In the genomic region with DNA sequence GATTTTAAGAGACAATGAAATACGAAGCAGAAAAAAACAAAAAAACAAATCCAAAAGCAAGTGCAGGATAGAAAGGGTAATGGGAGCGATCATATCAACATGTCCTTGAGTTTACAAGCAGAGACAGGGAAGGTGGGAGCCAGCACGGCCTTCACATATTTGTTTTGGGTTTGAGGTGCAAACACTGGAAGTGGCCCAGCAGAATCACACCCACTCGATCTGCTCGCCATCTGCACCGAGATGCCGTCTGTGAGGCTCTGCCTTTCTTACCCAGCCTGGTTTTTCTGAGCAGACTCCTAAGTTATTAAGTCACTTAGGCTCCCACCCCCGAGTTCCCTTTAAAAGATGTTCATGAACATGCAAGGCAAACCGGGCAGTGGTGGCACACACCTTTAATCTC, we compare ENCODE assay signal across 13 mouse cellular contexts. TPM values are rescaled to one million over a fixed set of nuclear protein-coding genes. Genes with fewer than 3 reads are reported as not detected.
DNase-seq lines count a peak whose midpoint lies in the region.
"Had no signal": no experiment of that assay in that cellular context is flagged by ENCODE, and none has a peak within 500 bp of the region (broad histone marks: within the 10 kb centered on the region; RNA-seq: fewer than 3 reads in every experiment).

No protein-coding gene starts in this region.

- peak; percentile 28 for DNase-seq in ovary, postnatal 36 days (ENCODE audit: low spot score)
- DNase-seq in ovary, postnatal 10 days (ENCODE audit: low spot score), result no peak
- peak; percentile 61 to 88 for DNase-seq in frontal cortex, postnatal 36 days (ENCODE audit: low spot score in 2 of 2)
- DNase-seq in left cerebral cortex, adult 8-10 months (ENCODE audit: low spot score in 2 of 2), result peak; percentile 37 to 78
- peak; percentile 76 for DNase-seq in telencephalon, adult 2 months (ENCODE audit: low read depth, low spot score)
- no peak for DNase-seq in Muller cell, postnatal 12 days (ENCODE audit: inconsistent ontology term)
- DNase-seq in thymus, adult 18-20 months, result no peak
- DNase-seq in spleen, adult 18-20 months, result no peak
- DNase-seq: adrenal gland, postnatal 36 days; kidney, adult 18-20 months; lung, postnatal 10 days; midbrain, embryonic 14.5 days had no signal

RNA-seq across cellular contexts. Expression of gene Rcan3, which starts 8.0 kb away (rescaled TPM):
- total RNA-seq in left cerebral cortex, adult 8-10 months (2022), result 10 to 100 TPM; 34.1 to 40.4 (median 36.2) TPM

RNA-seq across cellular contexts. Expression of gene Ncmap, which starts 27.6 kb away (rescaled TPM):
- 1 to 10 TPM in 3 of 4 experiments, under 1 TPM in 1; 0.82 to 1.9 (median 1.2) TPM for total RNA-seq in left cerebral cortex, adult 8-10 months (2022)
- total RNA-seq: adrenal gland, postnatal 36 days; neutrophil, adult 5-6 weeks had no signal

Comparison
In these comparisons a context has a peak if more than half of its experiments do, and no peak if none do; other contexts are left out.
1. DNase-seq: peak in ovary, postnatal 36 days (single experiment), frontal cortex, postnatal 36 days (2 of 2), left cerebral cortex, adult 8-10 months (2 of 2) and telencephalon, adult 2 months (single experiment); none in ovary, postnatal 10 days (single experiment), Muller cell, postnatal 12 days (single experiment), thymus, adult 18-20 months (0 of 2) and spleen, adult 18-20 months (0 of 2).